Mouse (Mus musculus): Measurements from ENCODE around the gene Sigirr.

- no peak for TF ChIP-seq CTCF (IDR thresholded peaks at IDR 0.05; ENCODE audit: control insufficient read depth, insufficient read depth, insufficient replicate concordance, low read depth, low read length)
- no peak for TF ChIP-seq POLR2A (IDR thresholded peaks at IDR 0.05; ENCODE audit: control insufficient read depth, low read depth, low read length)
These were observed 42.8 kb downstream of the Sigirr start for GRCm38 (mm10) chr7:141057541-141057940.

Data from testis, adult 2 months (tissue).